In genomic region chr10:7289773-7290411, GRCm38 (mm10) we compare ENCODE assay signal across 11 mouse cellular contexts.
DNase-seq lines count a peak whose midpoint lies in the region; TF ChIP-seq lines count a peak whose summit lies in the region.
"Had no signal": no experiment of that assay in that cellular context is flagged by ENCODE, and none has a peak within 500 bp of the region (broad histone marks: within the 10 kb centered on the region; RNA-seq: fewer than 3 reads in every experiment).

No protein-coding gene starts in this region.

- no peaks in the 10 kb centered on the region for H3K27me3 ChIP-seq in spleen, adult 2 months (ENCODE audit: control insufficient read depth, insufficient read depth, low read length)
- H3K27me3 ChIP-seq: embryonic facial prominence, embryonic 15.5 days; midbrain, embryonic 12.5 days had no signal

- TF ChIP-seq POLR2A in spleen, adult 2 months (IDR thresholded peaks at IDR 0.05; ENCODE audit: low read depth, low read length) = no peak

- H3K4me1 ChIP-seq in spleen, adult 2 months (ENCODE audit: control insufficient read depth, insufficient read depth, insufficient read length) = no peaks in the 10 kb centered on the region
- H3K4me1 ChIP-seq: embryonic facial prominence, embryonic 15.5 days; midbrain, embryonic 12.5 days had no signal

- peak; percentile 5 for DNase-seq in adrenal gland, adult 8-10 months
- DNase-seq in adrenal gland, postnatal 4 days (ENCODE audit: low spot score in 2 of 2) = no peak
- no peak for DNase-seq in spleen, adult 2 months (ENCODE audit: low read depth in 1 of 2, low spot score in 2 of 2)
- no peak for DNase-seq in spleen, postnatal 10 days (ENCODE audit: low spot score in 2 of 2)
- DNase-seq in kidney, postnatal 36 days = peak; percentile 28 to 49
- peak; percentile 38 to 68 for DNase-seq in lung, postnatal 4 days
- no peak for DNase-seq in ovary, postnatal 36 days (ENCODE audit: low spot score)
- no peak for DNase-seq in layer of hippocampus, postnatal 10 days (ENCODE audit: low spot score in 2 of 2)

- TF ChIP-seq CTCF in spleen, adult 2 months (IDR thresholded peaks at IDR 0.05; ENCODE audit: extremely low read depth, insufficient read depth, insufficient read length, insufficient replicate concordance) = no peak

- no peaks in the 10 kb centered on the region for H3K36me3 ChIP-seq in spleen, adult 2 months (ENCODE audit: control insufficient read depth, insufficient read depth, low read length)
- H3K36me3 ChIP-seq: embryonic facial prominence, embryonic 15.5 days; midbrain, embryonic 12.5 days had no signal

- no peak overlapping the region for H3K4me3 ChIP-seq in spleen, adult 2 months (ENCODE audit: extremely low read depth, insufficient read depth, insufficient read length)
- H3K4me3 ChIP-seq: embryonic facial prominence, embryonic 15.5 days; layer of hippocampus, adult 2 months; midbrain, embryonic 12.5 days had no signal

- H3K27ac ChIP-seq in spleen, adult 2 months (ENCODE audit: insufficient read depth, low read length) = peak overlapping the region; percentile 38; the same call in 1 of the 2 replicates
- H3K27ac ChIP-seq: embryonic facial prominence, embryonic 15.5 days; layer of hippocampus, adult 2 months; midbrain, embryonic 12.5 days had no signal

- 64% methylated on average over 10 of the region's 10 CpGs for WGBS in spleen, adult 2 months

Comparison
In these comparisons a context has a peak if more than half of its experiments do, and no peak if none do; other contexts are left out.
1. DNase-seq: peak in adrenal gland, adult 8-10 months (single experiment), kidney, postnatal 36 days (2 of 2) and lung, postnatal 4 days (2 of 2); none in adrenal gland, postnatal 4 days (0 of 2), spleen, adult 2 months (0 of 2), spleen, postnatal 10 days (0 of 2), ovary, postnatal 36 days (single experiment) and layer of hippocampus, postnatal 10 days (0 of 2).